Mouse (Mus musculus) mesoderm, embryonic 11.5 days (tissue): Measurements from ENCODE around the gene Acap2.
A peak's percentile ranks its signal among the peaks of the same experiment; 100 is the strongest.

Experiments
- DNase-seq: peaks from one replicate; pipeline ENCODE4 v3.0.0-alpha.2; 2012; ENCODE audit warnings: low read depth, low spot score

The Acap2 gene

DNA sequence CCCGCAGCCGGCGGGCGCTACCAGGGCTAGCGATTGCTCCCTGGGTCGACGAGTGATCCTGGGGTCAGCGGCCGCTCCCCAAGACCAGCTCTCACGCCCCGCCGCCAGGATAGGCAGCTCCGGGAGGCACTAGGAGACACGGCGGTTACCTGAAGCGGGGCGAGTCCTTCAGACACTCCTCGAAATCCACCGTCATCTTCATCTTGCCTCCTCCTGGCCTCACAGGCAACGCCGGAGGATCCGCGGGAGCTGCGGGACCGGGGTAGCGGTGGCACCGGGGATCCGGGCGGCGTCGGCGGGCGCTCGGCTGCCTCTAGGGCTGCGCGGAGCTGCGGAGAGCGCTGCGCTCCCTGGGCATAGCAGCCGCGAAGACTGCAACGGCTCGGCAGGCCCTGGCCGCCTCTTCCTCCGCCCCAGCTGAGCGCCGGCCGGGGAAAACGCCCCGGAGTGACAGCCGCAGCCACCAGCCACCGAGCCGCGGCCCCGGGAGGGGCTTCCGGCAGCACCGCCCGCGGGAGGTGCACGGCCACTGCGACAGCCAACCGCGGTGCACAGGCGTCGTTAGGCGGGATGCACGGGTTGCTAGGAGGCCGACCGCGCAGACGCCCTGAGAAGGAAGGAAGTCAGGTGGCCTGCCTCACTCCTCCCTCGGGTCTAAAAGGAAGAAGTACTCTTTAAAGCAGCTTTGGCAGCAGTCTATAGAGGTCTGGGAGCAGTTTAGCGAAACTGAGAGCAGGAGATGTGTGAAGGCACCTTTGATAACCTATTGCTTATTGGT lies at the start of gene Acap2:
Acap2 (minus strand) TSS at position 456 of the 778 bp plus-strand sequence.
- DNase-seq: peak; percentile 96

DNA sequence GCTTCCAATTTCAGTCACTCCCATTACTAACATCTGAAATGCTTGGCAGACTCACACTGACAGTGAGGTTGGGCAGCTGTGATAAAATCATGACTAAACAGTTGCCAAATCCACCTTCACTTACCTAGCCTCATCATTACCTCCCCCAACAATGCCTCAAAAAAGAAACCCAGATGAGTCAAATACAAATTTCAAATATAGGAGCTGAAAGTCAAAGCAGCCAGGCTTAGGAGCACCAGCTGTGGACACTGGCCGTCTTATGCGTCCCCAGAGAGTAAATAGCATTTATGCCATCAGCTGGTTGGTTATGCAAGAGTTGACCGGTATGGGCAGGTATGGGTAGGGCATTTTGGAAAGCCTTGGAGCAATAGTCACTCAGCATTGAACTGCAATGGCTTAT lies 48.4 kb upstream of the Acap2 start:
- DNase-seq: no peak

DNA sequence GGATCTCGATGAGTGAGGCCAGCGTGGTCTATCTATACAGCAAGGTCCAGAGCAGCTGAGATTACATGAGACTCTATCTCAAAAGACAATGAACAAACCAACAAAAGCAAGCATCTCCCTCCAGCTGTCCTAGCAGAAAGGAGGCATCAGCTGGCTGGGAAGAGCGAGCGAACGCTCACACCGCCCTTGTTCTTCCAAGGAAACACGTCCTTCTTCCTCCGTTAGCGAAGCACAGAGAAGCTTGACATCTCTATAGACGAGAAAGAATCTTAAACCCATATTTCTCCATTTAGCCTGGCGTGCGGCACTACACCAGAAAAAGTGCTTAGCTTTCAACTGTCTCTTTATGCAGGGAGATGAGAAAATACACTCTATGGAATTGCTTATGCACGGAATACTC lies 47.7 kb upstream of the Acap2 start:
- DNase-seq: no peak

DNA sequence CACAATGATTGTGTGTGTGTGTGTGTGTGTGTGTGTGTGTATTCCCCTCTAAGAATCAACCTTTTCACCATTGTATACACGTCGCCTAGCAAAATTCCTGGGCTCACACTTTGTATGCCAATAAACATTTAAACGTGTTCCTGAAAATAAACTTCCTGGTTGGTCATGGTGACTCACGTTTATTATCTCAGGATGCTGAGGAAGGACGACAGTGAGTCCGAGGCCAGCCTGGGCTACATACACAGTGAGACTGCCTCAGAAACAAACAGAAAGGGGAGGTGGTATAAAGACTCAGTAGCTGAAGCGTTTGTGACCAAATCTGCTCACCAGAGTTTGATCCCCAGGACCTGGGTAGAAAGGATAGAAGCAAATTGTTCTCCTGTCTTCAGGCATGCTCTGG lies 46.4 kb upstream of the Acap2 start:
- DNase-seq: no peak

DNA sequence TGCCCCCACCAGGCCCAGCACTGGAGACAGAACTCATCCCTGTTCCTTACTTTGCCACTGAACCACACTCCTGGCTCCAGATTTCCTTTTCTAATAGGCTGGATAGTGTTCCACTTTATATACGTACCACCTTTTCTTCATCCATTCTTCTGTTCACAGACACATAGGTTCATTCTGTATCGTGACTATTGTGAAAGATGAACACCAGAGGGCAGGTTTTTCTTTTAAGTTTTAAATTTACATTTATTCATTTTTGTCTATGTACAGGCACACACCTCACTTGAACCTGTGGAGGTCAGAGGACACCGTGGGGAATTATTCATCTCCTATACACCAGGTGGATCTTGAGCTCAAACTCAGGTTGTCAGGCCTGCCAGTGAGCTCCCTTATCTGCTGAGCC lies 43.0 kb upstream of the Acap2 start:
- DNase-seq: no peak

DNA sequence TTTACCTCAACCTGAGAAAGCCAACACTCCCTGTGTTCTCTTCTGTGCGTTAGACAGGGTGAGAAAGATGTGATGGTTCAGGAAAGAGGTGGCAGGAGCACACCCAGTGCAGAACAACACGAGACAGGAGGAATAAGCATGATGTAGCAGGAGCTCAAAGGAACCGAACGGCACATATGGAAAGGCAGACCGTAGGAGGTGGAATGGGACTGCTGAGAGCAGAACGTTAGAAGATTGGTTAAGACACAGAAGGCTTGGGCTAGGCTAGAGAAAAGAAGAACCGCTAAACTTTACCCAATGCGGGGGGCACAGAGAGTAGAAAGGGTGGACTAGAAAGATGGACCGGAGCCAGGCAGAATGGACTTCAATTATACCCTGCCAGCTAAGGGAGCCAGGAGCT lies 40.4 kb upstream of the Acap2 start:
- no peak for DNase-seq

DNA sequence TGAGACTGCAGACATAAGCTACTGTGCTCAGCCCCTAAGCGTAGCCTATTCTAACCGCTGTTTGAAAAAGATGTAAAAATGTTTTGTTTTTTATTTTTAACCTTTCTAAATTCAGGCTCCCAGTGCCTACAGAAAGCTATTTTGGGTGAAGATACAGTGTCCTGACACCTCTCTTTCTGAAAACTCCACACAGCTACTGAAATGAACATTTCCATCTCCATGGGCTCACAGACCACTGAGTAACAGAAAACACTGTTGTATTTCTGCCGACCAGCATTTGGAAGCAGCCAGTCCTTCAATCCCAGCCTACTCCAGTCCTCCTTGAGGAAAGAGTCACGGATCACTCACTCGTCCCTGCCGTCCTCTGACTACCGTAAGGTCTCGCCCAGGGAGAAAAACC lies 39.5 kb upstream of the Acap2 start:
- no peak for DNase-seq

DNA sequence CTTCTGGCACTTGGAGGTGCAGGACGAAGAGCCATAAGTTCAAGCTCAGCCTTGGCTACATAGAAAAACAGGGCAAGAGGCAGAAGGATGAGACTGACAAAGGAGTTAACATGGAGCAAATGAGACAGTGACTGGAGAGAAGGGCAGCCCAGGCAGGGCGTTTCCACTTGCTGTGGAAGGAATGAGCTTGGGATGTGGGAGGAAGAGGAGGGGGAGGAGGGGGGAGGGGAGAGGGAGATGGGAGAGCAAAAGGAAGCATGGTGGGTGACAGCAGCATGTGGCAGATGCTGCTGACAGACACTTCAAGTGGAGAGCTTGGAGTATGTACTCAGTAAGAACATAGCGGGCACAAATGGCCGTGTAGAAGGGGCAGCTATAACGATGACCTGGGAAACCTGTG lies 37.2 kb upstream of the Acap2 start:
- no peak for DNase-seq

DNA sequence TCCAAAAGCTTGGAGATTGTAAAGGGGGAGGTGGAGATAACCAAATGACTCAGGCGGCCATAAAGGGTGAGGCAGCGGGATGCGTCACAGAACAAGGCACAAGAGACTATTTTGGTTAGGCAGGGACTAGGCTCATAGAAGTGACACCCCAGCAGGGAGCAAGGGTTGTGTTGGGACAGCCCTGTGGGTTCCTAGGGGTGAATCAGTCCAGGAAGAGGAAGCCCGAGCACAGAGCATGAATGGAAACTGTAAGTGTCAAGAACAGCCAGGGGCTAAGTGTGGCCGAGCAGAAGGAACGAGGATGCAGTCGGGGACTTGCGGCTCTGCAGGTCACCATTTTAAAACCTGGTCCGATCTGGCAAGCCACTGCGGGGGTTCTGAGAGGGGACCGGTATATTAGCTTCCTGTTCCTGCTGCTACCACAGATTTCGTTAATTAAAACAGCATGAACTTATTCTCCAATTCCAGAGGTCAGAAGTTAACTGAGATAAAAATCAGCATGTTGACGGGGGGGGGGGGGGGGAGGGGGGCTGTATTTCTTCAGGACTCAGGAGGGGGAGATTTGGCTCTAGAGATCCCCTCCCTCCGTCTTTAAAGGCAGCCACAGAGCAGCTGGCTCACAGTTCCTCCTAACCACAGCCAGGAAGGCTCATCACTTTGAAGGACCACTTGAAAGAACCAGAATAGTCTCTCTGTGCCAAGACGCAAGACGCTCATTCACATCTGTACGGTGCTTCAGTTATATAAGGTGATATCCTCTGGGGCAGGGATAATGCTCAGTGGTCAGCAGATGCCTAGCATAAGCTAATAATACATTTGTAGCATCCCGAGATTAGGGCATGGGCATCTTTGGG lies 34.6 kb upstream of the Acap2 start:
- DNase-seq: no peak

DNA sequence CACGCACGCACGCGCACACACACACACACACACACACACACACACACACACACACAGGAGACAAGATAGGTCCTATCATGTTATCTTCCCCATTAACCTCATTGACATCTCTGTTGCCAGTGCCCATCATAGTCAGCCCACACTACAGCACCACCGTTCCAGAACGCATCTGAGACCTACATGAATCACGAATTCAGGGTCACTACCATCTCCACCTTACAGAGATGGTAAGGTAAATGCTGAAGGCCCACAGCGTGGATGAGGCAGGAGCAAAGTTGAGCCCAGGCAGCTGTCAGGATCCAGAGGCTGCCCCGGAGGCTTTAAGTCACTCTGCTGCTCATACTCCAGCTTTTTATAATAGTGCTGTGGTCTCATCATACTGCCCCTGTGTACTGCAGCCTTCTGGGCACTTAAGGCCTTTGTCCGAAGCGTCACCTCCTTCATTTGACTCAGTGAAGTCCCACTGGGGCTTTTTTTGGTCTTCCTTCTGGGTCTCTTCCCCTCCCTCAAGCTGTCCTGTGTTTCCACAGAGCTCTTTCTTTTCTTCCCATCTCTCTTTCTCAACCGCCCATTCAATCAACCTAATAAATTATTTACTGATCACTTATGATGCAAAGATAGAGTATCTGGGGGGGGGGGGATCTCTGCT lies 33.9 kb upstream of the Acap2 start:
- no peak for DNase-seq

DNA sequence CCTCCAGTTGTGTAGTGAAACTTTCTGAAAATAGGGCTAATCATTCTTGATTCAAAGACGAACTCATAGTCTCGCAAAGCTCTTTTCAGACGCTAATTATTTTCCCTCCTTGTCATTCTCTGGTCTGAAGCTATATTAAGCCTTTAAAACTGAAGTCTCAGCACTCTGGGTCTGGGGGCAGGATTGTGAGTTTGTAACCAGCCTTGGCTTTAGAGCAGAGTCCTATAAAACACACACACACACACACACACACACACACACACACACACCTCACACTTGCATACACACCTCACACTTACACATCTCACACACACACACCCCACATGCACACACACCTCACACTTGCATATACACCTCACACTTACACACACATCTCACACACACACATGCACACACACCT lies 33.3 kb upstream of the Acap2 start:
- DNase-seq: no peak

DNA sequence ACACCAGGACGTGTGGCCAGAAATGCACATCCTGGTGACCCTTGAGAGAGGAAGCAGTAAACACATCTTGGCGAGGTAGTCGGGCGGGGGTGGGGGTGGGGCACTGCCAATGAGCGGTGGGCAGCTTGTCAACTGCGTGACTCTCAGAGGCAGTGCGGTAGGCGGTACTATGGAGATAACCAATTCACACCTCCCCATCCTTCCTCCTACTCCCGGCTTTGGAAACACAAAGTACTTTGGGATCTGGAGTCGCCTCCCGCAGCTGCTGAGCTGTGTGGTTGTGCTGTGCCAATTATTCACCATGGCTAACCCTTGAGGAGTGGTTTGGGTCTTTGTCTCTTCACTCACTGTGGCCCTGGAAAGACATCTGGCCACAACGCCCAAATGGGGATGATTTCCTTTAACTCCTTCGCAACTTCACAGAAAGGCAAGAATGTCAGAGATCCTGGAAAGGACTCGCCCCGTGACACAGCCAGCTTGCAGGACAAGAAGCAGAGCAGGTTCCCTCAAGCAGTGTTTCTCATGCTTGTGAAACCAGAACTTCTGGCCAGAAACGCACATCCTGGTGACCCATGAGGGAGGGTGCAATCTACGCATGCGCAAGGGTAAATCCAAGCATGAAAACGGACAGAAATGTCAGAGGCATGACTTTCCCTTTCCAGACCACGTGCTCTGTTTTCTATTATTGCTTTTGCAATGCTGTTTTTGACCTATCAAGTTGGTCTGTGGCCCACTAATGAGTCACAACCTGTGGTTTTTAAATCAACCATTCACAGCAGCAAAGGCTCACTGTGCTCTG lies 32.7 kb upstream of the Acap2 start:
- no peak for DNase-seq

DNA sequence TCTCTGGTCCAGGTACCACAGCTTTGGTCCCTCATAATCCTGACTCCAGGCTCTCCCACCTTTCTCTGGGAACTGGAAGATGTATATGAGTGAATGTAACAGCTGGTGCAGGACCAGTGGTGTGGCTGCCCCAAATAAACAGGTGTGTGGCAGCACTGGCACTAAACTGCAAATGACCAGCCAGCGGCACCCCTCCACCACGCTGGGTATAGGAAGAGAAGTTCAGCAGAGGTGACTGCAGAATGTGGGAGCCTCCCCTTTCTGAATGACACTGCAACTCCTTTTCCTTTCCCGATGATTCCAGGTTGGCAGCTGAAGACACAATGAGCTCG lies 32.1 kb upstream of the Acap2 start:
- DNase-seq: no peak

DNA sequence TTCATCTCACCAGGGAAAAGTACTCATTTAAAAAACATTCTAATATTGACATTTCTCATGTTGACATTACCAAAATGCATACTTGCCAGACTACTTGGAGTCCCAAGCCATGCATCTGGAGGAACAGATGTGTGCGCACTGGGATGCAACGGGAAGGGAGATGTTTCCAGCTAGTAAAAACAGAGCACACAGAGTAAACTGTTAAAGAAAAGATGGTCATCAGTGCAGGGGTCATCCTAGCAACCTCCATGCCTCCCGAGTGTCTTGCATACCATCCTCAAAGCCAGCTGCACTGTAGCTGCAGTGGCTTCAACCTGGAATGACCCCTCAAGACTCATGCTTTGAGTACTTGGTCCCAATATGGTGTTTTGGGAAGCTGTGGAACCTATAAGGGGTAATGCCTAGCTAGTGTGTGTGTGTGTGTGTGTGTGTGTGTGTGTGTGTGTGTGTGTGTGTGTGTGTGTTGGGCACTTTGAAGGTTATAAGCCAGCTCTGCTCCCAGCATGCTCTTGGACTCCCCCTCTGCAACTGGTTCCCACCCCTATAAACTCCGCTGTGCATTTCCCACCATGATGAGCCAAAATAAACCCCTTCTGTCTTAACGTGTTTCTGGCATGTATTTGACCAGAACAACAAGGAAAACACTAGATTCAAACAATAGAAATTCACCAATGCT lies 31.6 kb upstream of the Acap2 start:
- no peak for DNase-seq

DNA sequence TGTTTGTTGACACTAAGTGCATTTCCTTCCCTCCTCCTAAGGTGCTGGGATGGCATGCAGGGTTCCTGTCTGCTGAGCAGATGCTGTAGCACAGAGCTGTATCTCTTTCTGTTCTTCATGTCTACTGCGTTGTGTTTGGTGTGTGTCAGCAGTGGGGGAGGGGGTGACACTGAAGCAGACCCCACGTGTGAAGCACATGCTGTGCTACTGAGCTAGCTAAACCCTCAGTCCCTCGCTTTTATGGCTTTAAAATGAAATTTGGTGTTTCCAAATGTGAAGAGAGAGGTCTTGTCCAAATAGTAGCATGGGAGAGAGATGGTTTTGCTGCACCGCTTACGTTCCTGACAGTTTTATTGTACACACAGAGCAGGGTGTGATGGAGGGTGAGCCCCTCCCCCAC lies 30.5 kb upstream of the Acap2 start:
- no peak for DNase-seq

DNA sequence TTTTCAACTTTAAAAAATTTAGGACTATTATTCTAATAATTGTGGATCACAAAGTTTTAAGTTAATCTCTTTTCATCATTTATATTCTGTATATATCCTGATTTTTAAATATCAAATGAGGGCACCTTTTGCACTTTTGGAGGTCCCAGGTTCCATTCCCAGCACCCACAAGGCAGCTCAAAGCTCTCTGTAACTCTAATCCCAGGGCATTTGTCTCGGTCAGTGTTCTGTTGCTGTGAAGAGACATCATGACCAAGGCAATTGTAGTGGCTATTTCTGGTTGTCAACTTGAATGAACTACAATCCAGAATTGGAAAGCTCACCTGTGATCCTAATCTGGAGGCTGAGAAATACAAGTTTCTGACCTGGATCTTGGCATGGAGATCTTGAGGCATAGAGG lies 26.7 kb upstream of the Acap2 start:
- DNase-seq: no peak

DNA sequence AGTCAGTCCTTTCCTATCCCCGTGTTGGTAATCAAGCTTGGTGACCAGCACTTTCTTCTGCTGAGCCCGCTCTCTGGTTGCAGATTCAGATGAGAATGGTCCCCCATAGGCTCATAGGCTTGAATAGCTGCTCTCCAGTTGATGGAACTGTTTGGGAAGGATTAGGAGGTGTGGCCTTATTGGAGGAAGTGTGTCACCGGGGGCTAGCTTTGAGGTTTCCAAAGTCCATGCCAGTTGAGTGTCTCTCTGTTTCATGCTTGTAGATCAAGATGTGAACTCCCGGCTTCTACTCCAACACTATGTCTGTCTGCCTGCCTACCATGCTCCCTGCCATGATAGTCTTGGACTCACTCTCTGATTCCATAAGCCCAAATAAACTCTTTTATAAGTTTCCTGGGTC lies 14.2 kb upstream of the Acap2 start:
- no peak for DNase-seq

DNA sequence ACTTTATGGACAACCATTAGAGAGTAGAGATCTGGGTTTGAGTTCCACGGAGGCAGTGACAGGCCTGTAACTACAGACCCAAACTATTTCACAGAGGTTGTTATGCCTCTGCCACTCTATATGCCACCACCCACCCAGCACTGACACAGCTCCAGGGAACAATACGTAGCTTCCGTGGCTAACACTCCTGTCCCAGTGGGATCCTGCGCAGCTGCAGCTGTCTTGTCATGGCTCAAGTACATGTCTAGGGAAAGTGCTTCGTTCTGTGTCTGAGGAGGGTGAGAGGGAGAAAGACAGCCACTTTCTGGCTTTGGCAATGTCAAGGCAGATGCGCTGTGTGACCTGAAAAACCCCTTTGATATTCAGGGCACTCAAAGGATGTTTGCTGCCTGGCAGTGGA lies 12.4 kb upstream of the Acap2 start:
- no peak for DNase-seq

DNA sequence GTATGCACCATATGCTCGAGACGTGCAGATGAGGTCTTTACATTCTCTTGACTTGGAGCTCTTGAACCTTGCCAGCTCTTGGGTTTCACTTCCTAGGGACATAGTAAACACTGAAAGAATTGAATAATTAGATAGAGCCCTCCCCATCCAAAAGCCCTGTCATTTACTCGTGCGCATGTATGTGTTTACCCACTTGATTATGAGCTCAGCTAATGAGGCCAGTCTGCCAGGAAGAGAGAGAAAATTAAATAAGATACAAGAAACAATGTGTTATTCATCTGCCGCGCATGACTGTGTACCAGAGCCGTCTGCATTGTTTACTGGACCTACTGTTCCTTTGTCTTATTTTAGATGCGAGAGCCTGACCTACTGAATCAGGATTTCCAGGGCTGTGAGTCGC lies 10.5 kb upstream of the Acap2 start:
- no peak for DNase-seq

DNA sequence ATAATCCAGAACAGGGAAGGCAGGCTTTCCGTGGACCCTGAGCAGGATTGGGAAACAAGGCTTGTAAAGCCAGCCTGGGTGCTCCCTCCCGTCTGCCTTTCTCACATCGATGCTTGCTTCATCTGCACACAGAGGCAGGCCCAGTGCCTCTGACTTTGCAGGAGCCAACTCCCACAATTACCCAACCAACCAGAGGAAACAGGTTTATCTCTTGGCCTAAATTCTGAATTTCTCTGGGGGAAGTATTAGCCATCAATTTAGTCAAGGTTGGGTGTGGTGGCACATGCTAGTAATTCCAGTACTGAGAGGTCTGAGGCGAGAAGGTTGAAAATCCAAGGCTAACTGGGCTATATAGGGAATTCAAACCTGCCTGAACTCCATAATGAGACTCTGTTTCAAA lies 9.4 kb upstream of the Acap2 start:
- no peak for DNase-seq

DNA sequence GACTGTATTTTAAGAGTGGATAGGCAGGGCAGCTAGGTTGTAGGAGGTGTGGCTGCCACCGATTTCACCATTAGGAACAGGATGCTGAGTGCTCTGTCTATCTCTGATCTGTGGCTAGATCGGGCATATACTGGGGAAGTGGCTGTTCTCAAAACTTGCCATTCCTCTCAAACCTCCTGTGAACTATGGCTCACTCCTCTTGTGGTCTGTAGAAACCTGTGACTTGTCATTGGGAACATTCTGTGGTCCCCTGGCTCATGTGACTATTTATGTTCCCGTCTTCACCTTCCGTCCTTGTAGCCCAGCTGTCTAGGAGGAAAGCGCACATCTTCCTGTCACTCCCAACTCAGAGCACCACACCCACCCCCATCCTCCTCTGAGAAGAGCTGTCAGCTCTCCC lies 8.9 kb upstream of the Acap2 start:
- DNase-seq: no peak
